Mouse (Mus musculus): ENCODE data around the gene Psmb7.

- no peak for TF ChIP-seq CTCF (IDR thresholded peaks at IDR 0.05; ENCODE audit: low read depth, low read length)
- TF ChIP-seq POLR2A (IDR thresholded peaks at IDR 0.05; ENCODE audit: borderline replicate concordance, low read depth, low read length): no peak
Observed at GRCm38 (mm10) chr2:38544982-38545381, 98.9 kb downstream of the Psmb7 start.
